Mouse (Mus musculus) CD8-positive naive resting alpha-beta T cell, adult 57 days (primary cell): Measurements from ENCODE around the gene Gsap. TPM values are rescaled to one million over a fixed set of nuclear protein-coding genes. Genes with fewer than 3 reads are reported as not detected.

Experiments used
- total RNA-seq: library from RNA; stranded (reverse); gene quantifications from one replicate; pipeline ENCODE4 v1.2.4, GENCODE M21; 2023

Gsap gene
- 10.2 TPM for total RNA-seq

DNA sequence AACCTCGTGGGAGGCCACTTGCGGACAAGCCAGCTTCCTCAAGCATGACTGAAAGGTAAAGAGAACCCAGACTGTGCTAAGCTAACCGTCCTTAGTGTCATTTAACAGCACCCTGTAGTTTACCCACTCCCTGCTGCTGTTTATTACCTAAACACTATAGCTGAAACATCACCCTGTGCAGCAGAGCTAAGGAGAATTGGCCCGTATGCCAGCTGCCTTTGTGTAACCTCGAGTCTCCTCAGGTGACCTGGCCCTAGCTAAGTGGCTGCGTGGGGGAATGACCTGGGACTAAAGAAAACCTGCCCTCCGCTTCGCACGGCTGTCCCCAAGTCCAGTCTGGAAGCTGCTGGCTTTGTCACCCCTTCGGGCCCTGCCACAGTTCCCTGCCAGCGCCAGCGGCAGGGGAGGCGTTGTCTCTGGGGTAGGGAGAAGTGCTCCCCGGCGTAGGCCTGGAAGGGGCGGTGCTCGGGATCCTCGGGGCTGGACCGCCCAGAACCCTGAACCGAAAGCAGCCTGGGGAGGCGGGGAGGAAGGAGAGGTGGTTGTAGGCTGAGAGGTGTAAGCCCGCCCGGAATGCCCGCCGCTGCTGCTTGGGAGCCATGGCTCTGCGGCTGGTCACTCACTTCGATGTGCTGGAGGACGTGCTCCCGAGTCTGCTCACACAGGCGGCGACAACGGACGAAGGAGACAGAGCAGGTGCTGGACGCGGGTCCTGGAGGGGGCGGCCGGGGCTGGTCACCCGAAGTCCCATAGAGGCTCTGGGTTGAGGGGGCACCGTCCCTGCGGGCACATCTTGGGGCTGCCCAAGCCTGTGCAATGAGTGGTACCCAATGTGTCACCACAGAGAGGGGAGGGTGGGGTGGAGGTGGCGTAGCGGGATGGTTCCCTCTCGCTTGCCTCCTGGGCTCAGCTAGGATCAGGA is at the start of gene Gsap:
TSS of gene Gsap (plus strand) at position 492 of the 922 bp plus-strand sequence.

Other genes with a start within 250 kb of the Gsap start
- gene Rsbn1l, start 229.9 kb upstream of the Gsap start, total RNA-seq, result 54.1 TPM
- 40.8 TPM for gene Ptpn12, start 130.3 kb upstream of the Gsap start, total RNA-seq
- gene Fgl2, start 186.4 kb downstream of the Gsap start, total RNA-seq, result 1.4 TPM
- not detected for gene Ccdc146, start 238.4 kb downstream of the Gsap start, total RNA-seq
- 4.3 TPM for gene Fam185a, start 238.7 kb downstream of the Gsap start, total RNA-seq